Mouse (Mus musculus) bone marrow macrophage, adult 2 months (primary cell): ENCODE data around the gene Cyb561d1.

Experiments
- CTCF ChIP-seq: IDR thresholded peaks from 2 replicates; pipeline ENCODE4 v1.5.1; 2012; ENCODE audit warnings: low read depth, mild to moderate bottlenecking, low read length, moderate library complexity
- POLR2A ChIP-seq: IDR thresholded peaks from 2 replicates; pipeline ENCODE4 v1.6.1; 2012; ENCODE audit warnings: mild to moderate bottlenecking, low read depth, low read length, borderline replicate concordance

DNA sequence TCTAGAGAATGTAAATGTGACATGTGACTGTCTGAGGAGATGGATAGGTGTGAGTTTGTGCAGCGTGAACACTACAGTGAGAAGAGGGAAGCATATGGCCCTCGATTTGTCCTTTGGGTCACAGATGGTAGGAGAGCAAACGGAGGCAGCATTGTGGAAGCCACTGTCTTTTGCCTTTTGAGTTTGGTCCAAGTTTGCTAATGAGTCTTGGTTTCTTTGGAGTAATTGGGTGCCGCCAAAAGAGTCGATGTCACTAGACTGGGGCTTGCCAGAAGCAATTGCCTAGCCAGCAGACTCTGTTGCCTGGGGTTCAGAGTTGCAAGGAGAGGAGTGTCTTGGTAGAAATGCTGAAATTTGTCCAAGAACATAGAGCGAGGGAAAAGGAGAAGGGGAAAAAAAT, 10.8 kb upstream of the Cyb561d1 start:
- TF ChIP-seq POLR2A (no peak), CTCF (no peak)
